Mouse (Mus musculus): ENCODE measurements around the gene Slc16a14. TPM values are rescaled to one million over a fixed set of nuclear protein-coding genes. Genes with fewer than 3 reads are reported as not detected.

Slc16a14 gene
- total RNA-seq, 1 experiment from 2014 or later = 1.9 TPM

- no peak for DNase-seq
Measured at GRCm38 (mm10) chr1:84866706-84867230, 68.2 kb downstream of the Slc16a14 start.

- DNase-seq = no peak
Measured at GRCm38 (mm10) chr1:84866231-84866630, 68.7 kb downstream of the Slc16a14 start.

GRCm38 (mm10) chr1:84864645-84865044 is 70.3 kb downstream of the Slc16a14 start:
- DNase-seq = no peak

- no peak for DNase-seq
Measured at GRCm38 (mm10) chr1:84861255-84861630, 73.7 kb downstream of the Slc16a14 start.

GRCm38 (mm10) chr1:84860360-84861254 is 74.3 kb downstream of the Slc16a14 start:
- DNase-seq = no peak

GRCm38 (mm10) chr1:84859597-84859996 is 75.3 kb downstream of the Slc16a14 start:
- no peak for DNase-seq

Other genes with a start within 250 kb of the Slc16a14 start
- gene Dner, start 238.9 kb downstream of the Slc16a14 start, total RNA-seq (2021) = 2.4 and 3.9 TPM in 2 replicates
- 6.4 and 7.8 TPM in 2 replicates for gene Fbxo36, start 95.3 kb downstream of the Slc16a14 start, total RNA-seq (2021)
- gene Trip12, start 94.6 kb downstream of the Slc16a14 start, total RNA-seq (2021) = 224 and 225 TPM in 2 replicates
- not detected in 2 replicates for gene Gm10553, start 165.0 kb upstream of the Slc16a14 start, total RNA-seq (2021)
- gene A530032D15Rik, start 174.7 kb upstream of the Slc16a14 start, total RNA-seq (2021) = 0.41 TPM in 1 of 2 replicates, not detected in the other